Mouse (Mus musculus): Measurements from ENCODE around the gene Gm10912. TPM values are rescaled to one million over a fixed set of nuclear protein-coding genes. Genes with fewer than 3 reads are reported as not detected.
"Not testable (repeated sequence)": the region's sequence is repeated elsewhere in the genome, so short reads cannot be mapped to it uniquely, and the experiment has no call there.

The Gm10912 gene
- polyA plus RNA-seq, 1 experiment from 2014 or later = not detected

- H3K9me3 ChIP-seq (ENCODE audit: control insufficient read depth, low read length); H3K36me3 ChIP-seq (ENCODE audit: control insufficient read depth, insufficient read depth, low read length); H3K4me1 ChIP-seq (ENCODE audit: control insufficient read depth, insufficient read depth, low read length); DNase-seq (ENCODE audit: low spot score); ATAC-seq (ENCODE audit: insufficient number of reproducible peaks, low FRiP score, low TSS enrichment, low read depth); H3K27me3 ChIP-seq (ENCODE audit: control insufficient read depth, insufficient read depth, low read length); H3K27ac ChIP-seq (replicated peaks; ENCODE audit: low read depth, low read length); H3K9ac ChIP-seq (ENCODE audit: low read length); H3K4me3 ChIP-seq (ENCODE audit: low read depth, low read length); H3K4me2 ChIP-seq (ENCODE audit: low read depth, severe bottlenecking): not testable (repeated sequence)
- no CpG with 5 or more reads among the region's 1 CpGs for WGBS
These were observed 15.9 kb downstream of the Gm10912 start for GRCm38 (mm10) chr2:104081436-104082050.

GRCm38 (mm10) chr2:104082474-104082873, 16.8 kb downstream of the Gm10912 start:
- no peaks in the 10 kb centered on the region for H3K36me3 ChIP-seq (ENCODE audit: control insufficient read depth, insufficient read depth, low read length)
- no peak for DNase-seq (ENCODE audit: low spot score)
- no peak overlapping the region for H3K4me2 ChIP-seq (ENCODE audit: low read depth, severe bottlenecking)
- H3K9me3 ChIP-seq (ENCODE audit: control insufficient read depth, low read length) = no peaks in the 10 kb centered on the region
- no peak overlapping the region for H3K9ac ChIP-seq (ENCODE audit: low read length)
- H3K4me3 ChIP-seq (ENCODE audit: low read depth, low read length) = no peak overlapping the region
- no peaks in the 10 kb centered on the region for H3K27me3 ChIP-seq (ENCODE audit: control insufficient read depth, insufficient read depth, low read length)
- H3K27ac ChIP-seq (replicated peaks; ENCODE audit: low read depth, low read length) = no peak overlapping the region
- no peak for ATAC-seq (ENCODE audit: insufficient number of reproducible peaks, low FRiP score, low TSS enrichment, low read depth)
- H3K4me1 ChIP-seq (ENCODE audit: control insufficient read depth, insufficient read depth, low read length) = no peaks in the 10 kb centered on the region

- not testable (repeated sequence) for H3K27ac ChIP-seq (replicated peaks; ENCODE audit: low read depth, low read length); H3K9me3 ChIP-seq (ENCODE audit: control insufficient read depth, low read length); H3K36me3 ChIP-seq (ENCODE audit: control insufficient read depth, insufficient read depth, low read length); ATAC-seq (ENCODE audit: insufficient number of reproducible peaks, low FRiP score, low TSS enrichment, low read depth); DNase-seq (ENCODE audit: low spot score); H3K9ac ChIP-seq (ENCODE audit: low read length); H3K4me1 ChIP-seq (ENCODE audit: control insufficient read depth, insufficient read depth, low read length); H3K4me3 ChIP-seq (ENCODE audit: low read depth, low read length); H3K4me2 ChIP-seq (ENCODE audit: low read depth, severe bottlenecking); H3K27me3 ChIP-seq (ENCODE audit: control insufficient read depth, insufficient read depth, low read length)
These were observed 18.4 kb downstream of the Gm10912 start for GRCm38 (mm10) chr2:104084027-104084426.

- not testable (repeated sequence) for H3K9ac ChIP-seq (ENCODE audit: low read length)
These were observed 21.9 kb downstream of the Gm10912 start for GRCm38 (mm10) chr2:104087562-104087961.

GRCm38 (mm10) chr2:104093305-104093704, 27.7 kb downstream of the Gm10912 start:
- no peaks in the 10 kb centered on the region for H3K27me3 ChIP-seq (ENCODE audit: control insufficient read depth, insufficient read depth, low read length)
- no peaks in the 10 kb centered on the region for H3K36me3 ChIP-seq (ENCODE audit: control insufficient read depth, insufficient read depth, low read length)
- DNase-seq (ENCODE audit: low spot score) = no peak
- 0 out of 2 replicates have a peak, but pooled peaks cover 3% of the 10 kb centered on the region for H3K4me1 ChIP-seq (ENCODE audit: control insufficient read depth, insufficient read depth, low read length)
- no peak for ATAC-seq (ENCODE audit: insufficient number of reproducible peaks, low FRiP score, low TSS enrichment, low read depth)
- no peak overlapping the region for H3K9ac ChIP-seq (ENCODE audit: low read length)
- 89% methylated on average over 2 of the region's 2 CpGs for WGBS
- H3K27ac ChIP-seq (replicated peaks; ENCODE audit: low read depth, low read length) = no peak overlapping the region
- H3K9me3 ChIP-seq (ENCODE audit: control insufficient read depth, low read length) = no peaks in the 10 kb centered on the region
- no peak overlapping the region for H3K4me3 ChIP-seq (ENCODE audit: low read depth, low read length)
- no peak overlapping the region for H3K4me2 ChIP-seq (ENCODE audit: low read depth, severe bottlenecking)

More at GRCm38 (mm10) chr2:104087562-104087961, 21.9 kb downstream of the Gm10912 start:
- WGBS = 95% methylated on average over 1 of the region's 1 CpGs
- not testable (repeated sequence) for ATAC-seq (ENCODE audit: insufficient number of reproducible peaks, low FRiP score, low TSS enrichment, low read depth); H3K9me3 ChIP-seq (ENCODE audit: control insufficient read depth, low read length); H3K27me3 ChIP-seq (ENCODE audit: control insufficient read depth, insufficient read depth, low read length); H3K4me2 ChIP-seq (ENCODE audit: low read depth, severe bottlenecking); H3K27ac ChIP-seq (replicated peaks; ENCODE audit: low read depth, low read length); H3K4me3 ChIP-seq (ENCODE audit: low read depth, low read length); H3K4me1 ChIP-seq (ENCODE audit: control insufficient read depth, insufficient read depth, low read length); DNase-seq (ENCODE audit: low spot score); H3K36me3 ChIP-seq (ENCODE audit: control insufficient read depth, insufficient read depth, low read length)

- Histone ChIP-seq H3K36me3 (ENCODE audit: control insufficient read depth, insufficient read depth, low read length) (no peaks in the 10 kb centered on the region), H3K4me3 (ENCODE audit: low read depth, low read length) (peak within 1 kb of the TSS; percentile 42), H3K4me1 (ENCODE audit: control insufficient read depth, insufficient read depth, low read length) (0 out of 2 replicates have a peak, but pooled peaks cover 3% of the 10 kb centered on the region), H3K9ac (ENCODE audit: low read length) (peak within 1 kb of the TSS; percentile 28), H3K27me3 (ENCODE audit: control insufficient read depth, insufficient read depth, low read length) (no peaks in the 10 kb centered on the region), H3K27ac (replicated peaks; ENCODE audit: low read depth, low read length) (no peak within 1 kb of the TSS; the same call in 1 of the 2 replicates), H3K9me3 (ENCODE audit: control insufficient read depth, low read length) (no peaks in the 10 kb centered on the region), H3K4me2 (ENCODE audit: low read depth, severe bottlenecking) (peak within 1 kb of the TSS; percentile 56)
- WGBS = 9% methylated on average over 15 of the region's 15 CpGs
- ATAC-seq (ENCODE audit: insufficient number of reproducible peaks, low FRiP score, low TSS enrichment, low read depth) (peak; percentile 86), DNase-seq (ENCODE audit: low spot score) (peak; percentile 81)
These were observed 30.2 kb downstream of the Gm10912 start, which contains the start of gene Cd59a for GRCm38 (mm10) chr2:104095741-104096213. Cd59a (plus strand) TSS chr2:104095801.

- no peak for ATAC-seq (ENCODE audit: insufficient number of reproducible peaks, low FRiP score, low TSS enrichment, low read depth)
- 0 out of 2 replicates have a peak, but pooled peaks cover 3% of the 10 kb centered on the region for H3K4me1 ChIP-seq (ENCODE audit: control insufficient read depth, insufficient read depth, low read length)
These were observed 30.6 kb downstream of the Gm10912 start for GRCm38 (mm10) chr2:104096256-104096655.

GRCm38 (mm10) chr2:104096796-104097195, 31.2 kb downstream of the Gm10912 start:
- not testable (repeated sequence) for H3K27me3 ChIP-seq (ENCODE audit: control insufficient read depth, insufficient read depth, low read length); H3K4me1 ChIP-seq (ENCODE audit: control insufficient read depth, insufficient read depth, low read length); ATAC-seq (ENCODE audit: insufficient number of reproducible peaks, low FRiP score, low TSS enrichment, low read depth); H3K4me3 ChIP-seq (ENCODE audit: low read depth, low read length); H3K4me2 ChIP-seq (ENCODE audit: low read depth, severe bottlenecking); DNase-seq (ENCODE audit: low spot score); H3K9me3 ChIP-seq (ENCODE audit: control insufficient read depth, low read length); H3K27ac ChIP-seq (replicated peaks; ENCODE audit: low read depth, low read length); H3K36me3 ChIP-seq (ENCODE audit: control insufficient read depth, insufficient read depth, low read length); H3K9ac ChIP-seq (ENCODE audit: low read length)
- WGBS = 75% methylated on average over 1 of the region's 1 CpGs

More at GRCm38 (mm10) chr2:104096256-104096655, 30.6 kb downstream of the Gm10912 start:
- Histone ChIP-seq H3K4me3 (ENCODE audit: low read depth, low read length) (peak overlapping the region; percentile 42), H3K9me3 (ENCODE audit: control insufficient read depth, low read length) (no peaks in the 10 kb centered on the region), H3K27me3 (ENCODE audit: control insufficient read depth, insufficient read depth, low read length) (no peaks in the 10 kb centered on the region), H3K9ac (ENCODE audit: low read length) (peak overlapping the region; percentile 28), H3K4me2 (ENCODE audit: low read depth, severe bottlenecking) (peak overlapping the region; percentile 56), H3K36me3 (ENCODE audit: control insufficient read depth, insufficient read depth, low read length) (no peaks in the 10 kb centered on the region), H3K27ac (replicated peaks; ENCODE audit: low read depth, low read length) (no peak overlapping the region; the same call in 1 of the 2 replicates)
- no peak for DNase-seq (ENCODE audit: low spot score)
- 50% methylated on average over 10 of the region's 10 CpGs for WGBS

Data from limb, embryonic 11.5 days (tissue).